Mouse (Mus musculus) stomach, embryonic 14.5 days (tissue): ENCODE data around the gene Ppp1r12b. TPM values are rescaled to one million over a fixed set of nuclear protein-coding genes. Genes with fewer than 3 reads are reported as not detected.

Experiments used
- ATAC-seq: fragments of 200-750 bp; cut with Nextera tagmentation; 2 replicates; pipeline ENCODE4 v1.8.0; 2017; ENCODE audit warnings: low read depth, moderate TSS enrichment; ENCODE audit not compliant: insufficient number of reproducible peaks, insufficient read depth, low FRiP score
- H3K27ac ChIP-seq: fragments of 300-500 bp; sonication (generic); 2 replicates; pipeline ENCODE4 v1.5.1; 2014; ENCODE audit warnings: mild to moderate bottlenecking, low read length, moderate library complexity, mixed read lengths
- H3K27me3 ChIP-seq: fragments of 300-500 bp; sonication (generic); 2 replicates; pipeline ENCODE4 v1.6.1; 2014; ENCODE audit warnings: low read length, control low read depth, mixed read lengths; ENCODE audit not compliant: control insufficient read depth, insufficient read depth
- H3K36me3 ChIP-seq: fragments of 300-500 bp; sonication (generic); 2 replicates; pipeline ENCODE4 v1.6.1; 2014; ENCODE audit warnings: mild to moderate bottlenecking, control low read depth, low read length, moderate library complexity, mixed read lengths; ENCODE audit not compliant: control insufficient read depth, insufficient read depth
- H3K4me1 ChIP-seq: fragments of 300-500 bp; sonication (generic); 2 replicates; pipeline ENCODE4 v1.6.1; 2014; ENCODE audit warnings: low read length, control low read depth, mixed read lengths; ENCODE audit not compliant: control insufficient read depth, insufficient read depth
- H3K4me2 ChIP-seq: fragments of 300-500 bp; sonication (generic); replicated peaks from 2 replicates; pipeline ENCODE4 v1.6.1; 2014; ENCODE audit warnings: low read depth, low read length, control low read depth
- H3K4me3 ChIP-seq: fragments of 300-500 bp; sonication (generic); 2 replicates; pipeline ENCODE4 v1.5.1; 2014; ENCODE audit warnings: low read depth, low read length, control low read depth
- H3K9ac ChIP-seq: fragments of 300-500 bp; sonication (generic); replicated peaks from 2 replicates; pipeline ENCODE4 v1.6.1; 2014; ENCODE audit warnings: low read depth, mild to moderate bottlenecking, control low read depth, low read length, moderate library complexity, mixed read lengths
- H3K9me3 ChIP-seq: fragments of 300-500 bp; sonication (generic); 2 replicates; pipeline ENCODE4 v1.6.1; 2016; ENCODE audit warnings: low read depth, low read length, control low read depth; ENCODE audit not compliant: control insufficient read depth
- WGBS: fragments of 180-500 bp; shearing (Covaris S2); extraction: QIAGEN DNeasy Blood & Tissue Kit; methylation state at CpG from one replicate; pipeline ENCODE4 v1.1.7; 2014; 5-methylcytosine and 5-hydroxymethylcytosine counted together
- polyA plus RNA-seq: library from polyadenylated mRNA; unstranded; fragments of >200 nt; fragmentation: Nextera tagmentation; extraction: Ambion mirVana; gene quantifications from 2 replicates; pipeline ENCODE4 v1.2.1, GENCODE M21; 2014

Ppp1r12b gene
- polyA plus RNA-seq, 1 experiment from 2014 or later: 28.9 TPM

- Histone ChIP-seq H3K4me2 (no peak overlapping the region), H3K27ac (no peak overlapping the region), H3K9ac (no peak overlapping the region), H3K9me3 (no peaks in the 10 kb centered on the region), H3K36me3 (no peaks in the 10 kb centered on the region), H3K27me3 (no peaks in the 10 kb centered on the region), H3K4me1 (peaks cover 14% of the 10 kb centered on the region), H3K4me3 (no peak overlapping the region)
- ATAC-seq: no peak
- 91% methylated on average over 7 of the region's 7 CpGs for WGBS
Measured at GRCm38 (mm10) chr1:134726480-134726879, 229.3 kb downstream of the Ppp1r12b start.

- Histone ChIP-seq H3K36me3 (no peaks in the 10 kb centered on the region), H3K4me2 (no peak overlapping the region), H3K4me3 (no peak overlapping the region), H3K4me1 (peaks cover 14% of the 10 kb centered on the region), H3K27ac (no peak overlapping the region), H3K9me3 (no peaks in the 10 kb centered on the region), H3K9ac (no peak overlapping the region), H3K27me3 (no peaks in the 10 kb centered on the region)
- WGBS: 46% methylated on average over 5 of the region's 5 CpGs
- ATAC-seq: no peak
Measured at GRCm38 (mm10) chr1:134725276-134725675, 230.5 kb downstream of the Ppp1r12b start.

GRCm38 (mm10) chr1:134722891-134723290 lies 232.9 kb downstream of the Ppp1r12b start:
- H3K9ac ChIP-seq: no peak overlapping the region
- no peak for ATAC-seq
- H3K9me3 ChIP-seq: no peaks in the 10 kb centered on the region
- H3K27me3 ChIP-seq: no peaks in the 10 kb centered on the region
- H3K36me3 ChIP-seq: no peaks in the 10 kb centered on the region
- H3K4me1 ChIP-seq: peaks cover 8% of the 10 kb centered on the region
- no peak overlapping the region for H3K4me3 ChIP-seq
- 91% methylated on average over 7 of the region's 7 CpGs for WGBS
- no peak overlapping the region for H3K27ac ChIP-seq
- H3K4me2 ChIP-seq: no peak overlapping the region

GRCm38 (mm10) chr1:134721486-134721885 lies 234.3 kb downstream of the Ppp1r12b start:
- Histone ChIP-seq H3K4me1 (no peaks in the 10 kb centered on the region), H3K4me3 (no peak overlapping the region), H3K9me3 (no peaks in the 10 kb centered on the region), H3K4me2 (no peak overlapping the region), H3K9ac (no peak overlapping the region), H3K36me3 (no peaks in the 10 kb centered on the region), H3K27ac (no peak overlapping the region), H3K27me3 (no peaks in the 10 kb centered on the region)
- ATAC-seq: no peak
- 80% methylated on average over 5 of the region's 5 CpGs for WGBS

GRCm38 (mm10) chr1:134719718-134720304 lies 235.9 kb downstream of the Ppp1r12b start:
- H3K4me3 ChIP-seq: no peak overlapping the region
- WGBS: 73% methylated on average over 12 of the region's 12 CpGs
- H3K9ac ChIP-seq: no peak overlapping the region
- no peak overlapping the region for H3K27ac ChIP-seq
- no peak overlapping the region for H3K4me2 ChIP-seq
- no peaks in the 10 kb centered on the region for H3K4me1 ChIP-seq
- H3K36me3 ChIP-seq: no peaks in the 10 kb centered on the region
- no peaks in the 10 kb centered on the region for H3K27me3 ChIP-seq
- no peak for ATAC-seq
- no peaks in the 10 kb centered on the region for H3K9me3 ChIP-seq

GRCm38 (mm10) chr1:134715092-134715491 lies 240.7 kb downstream of the Ppp1r12b start:
- peaks cover 6% of the 10 kb centered on the region; the same call in 1 of the 2 replicates for H3K4me1 ChIP-seq
- no peak overlapping the region for H3K9ac ChIP-seq
- H3K4me2 ChIP-seq: no peak overlapping the region
- H3K27me3 ChIP-seq: no peaks in the 10 kb centered on the region
- 67% methylated on average over 5 of the region's 5 CpGs for WGBS
- H3K4me3 ChIP-seq: no peak overlapping the region
- H3K36me3 ChIP-seq: no peaks in the 10 kb centered on the region
- ATAC-seq: no peak
- no peaks in the 10 kb centered on the region for H3K9me3 ChIP-seq
- H3K27ac ChIP-seq: no peak overlapping the region

- Histone ChIP-seq H3K4me2 (no peak overlapping the region), H3K9ac (no peak overlapping the region), H3K27me3 (no peaks in the 10 kb centered on the region), H3K9me3 (no peaks in the 10 kb centered on the region), H3K4me1 (peaks cover 9% of the 10 kb centered on the region; the same call in 1 of the 2 replicates), H3K4me3 (no peak overlapping the region), H3K36me3 (no peaks in the 10 kb centered on the region), H3K27ac (no peak overlapping the region)
- ATAC-seq: no peak
- 59% methylated on average over 8 of the region's 8 CpGs for WGBS
Measured at GRCm38 (mm10) chr1:134714166-134714565, 241.6 kb downstream of the Ppp1r12b start.

GRCm38 (mm10) chr1:134713421-134713969 lies 242.2 kb downstream of the Ppp1r12b start:
- Histone ChIP-seq H3K4me2 (no peak overlapping the region), H3K27me3 (no peaks in the 10 kb centered on the region), H3K4me3 (no peak overlapping the region), H3K9ac (no peak overlapping the region), H3K36me3 (no peaks in the 10 kb centered on the region), H3K27ac (peak overlapping the region; percentile 3; the same call in 1 of the 2 replicates), H3K4me1 (peaks cover 12% of the 10 kb centered on the region), H3K9me3 (no peaks in the 10 kb centered on the region)
- WGBS: 39% methylated on average over 11 of the region's 11 CpGs
- ATAC-seq: peak; percentile 56; the same call in 1 of the 2 replicates
